In the genomic region with DNA sequence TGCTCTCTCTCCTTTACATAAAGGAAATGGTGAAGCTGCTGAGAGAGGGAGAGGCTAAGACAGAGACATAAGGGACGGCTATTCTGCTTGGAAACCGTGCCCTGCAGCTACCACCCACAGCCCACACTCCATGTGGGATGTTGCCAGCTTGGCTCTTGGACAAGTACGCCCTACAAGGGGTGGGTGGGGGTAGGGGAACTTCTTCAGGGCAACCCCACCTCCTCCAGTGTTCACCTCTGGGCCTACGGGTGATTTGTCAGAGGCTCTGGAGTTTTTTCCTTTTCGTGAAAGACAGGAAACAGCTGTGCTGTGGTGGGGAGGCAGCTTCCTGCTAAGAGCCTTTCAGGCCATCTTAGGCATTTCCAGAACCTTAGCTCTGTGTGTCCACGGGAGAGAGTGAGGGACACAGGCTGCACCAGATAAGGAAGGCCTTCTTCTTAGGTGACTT, we compare ENCODE assay signal across 9 mouse cellular contexts. TPM values are rescaled to one million over a fixed set of nuclear protein-coding genes. Genes with fewer than 3 reads are reported as not detected.
DNase-seq lines count a peak whose midpoint lies in the region; ATAC-seq lines count a peak whose summit lies in the region.
"Had no signal": no experiment of that assay in that cellular context is flagged by ENCODE, and none has a peak within 500 bp of the region (broad histone marks: within the 10 kb centered on the region; RNA-seq: fewer than 3 reads in every experiment).

No protein-coding gene starts in this region.

- H3K4me2 ChIP-seq in forebrain, embryonic 11.5 days (ENCODE audit: low read depth, low read length, severe bottlenecking), result no peak overlapping the region
- H3K4me2 ChIP-seq: limb, embryonic 13.5 days had no signal

- H3K27ac ChIP-seq in forebrain, embryonic 11.5 days (ENCODE audit: low read depth, low read length), result no peak overlapping the region
- H3K27ac ChIP-seq: limb, embryonic 13.5 days had no signal

- no peaks in the 10 kb centered on the region for H3K36me3 ChIP-seq in forebrain, embryonic 11.5 days (ENCODE audit: control insufficient read depth, insufficient read depth, low read length)
- H3K36me3 ChIP-seq: limb, embryonic 13.5 days had no signal

- H3K4me1 ChIP-seq in forebrain, embryonic 11.5 days (replicated peaks; ENCODE audit: control insufficient read depth, insufficient read depth, low read length), result no peaks in the 10 kb centered on the region

- no peak overlapping the region for H3K9ac ChIP-seq in forebrain, embryonic 11.5 days (ENCODE audit: low read length)
- H3K9ac ChIP-seq: limb, embryonic 13.5 days had no signal

- 57% methylated on average over 6 of the region's 6 CpGs for WGBS in forebrain, embryonic 11.5 days

- no peaks in the 10 kb centered on the region for H3K27me3 ChIP-seq in forebrain, embryonic 11.5 days (ENCODE audit: control insufficient read depth, insufficient read depth, low read length)
- H3K27me3 ChIP-seq: limb, embryonic 13.5 days had no signal

- peak; percentile 19 for DNase-seq in ovary, postnatal 14 days (ENCODE audit: low spot score)
- no peak for DNase-seq in ovary, adult 18-20 months (ENCODE audit: low spot score)
- peak; percentile 21 for DNase-seq in embryo, embryonic 11 days
- DNase-seq in heart, postnatal 10 days, result peak; percentile 65 to 70
- peak; percentile 29 to 33 for DNase-seq in left cerebral cortex, postnatal 36 days (ENCODE audit: low spot score in 2 of 2)
- DNase-seq in right cerebral cortex, postnatal 10 days (ENCODE audit: low spot score in 2 of 2), result peak; percentile 35 to 39
- no peak for DNase-seq in forebrain, embryonic 11.5 days (ENCODE audit: low spot score)
- DNase-seq in urinary bladder, adult 2 months (ENCODE audit: low spot score), result no peak

- H3K9me3 ChIP-seq in forebrain, embryonic 11.5 days (ENCODE audit: control insufficient read depth, low read length), result no peaks in the 10 kb centered on the region
- H3K9me3 ChIP-seq: limb, embryonic 13.5 days had no signal

- no peak for ATAC-seq in forebrain, embryonic 11.5 days (replicated peaks; ENCODE audit: low FRiP score)

- intact Hi-C loops in heart, postnatal 10 days (cut with DNase I), result no loop called here
- intact Hi-C loops in left cerebral cortex, postnatal 36 days (cut with DNase I), result loop anchor here (5.0 kb wide), 1 partner anchor 193 kb away; no protein-coding TSS in a partner anchor

- no peak overlapping the region for H3K4me3 ChIP-seq in forebrain, embryonic 11.5 days (ENCODE audit: low read depth, low read length)
- H3K4me3 ChIP-seq: limb, embryonic 13.5 days had no signal

RNA-seq across cellular contexts. Expression of a gene that starts 17.1 kb away (rescaled TPM):
- 10 to 100 TPM; 40.6 to 43.1 TPM for total RNA-seq in heart, postnatal 10 days (2021)
- 10 to 100 TPM; 48.7 to 49.5 TPM for total RNA-seq in left cerebral cortex, postnatal 36 days (2021)
- polyA plus RNA-seq in forebrain, embryonic 11.5 days (2014; fragmentation: Nextera tagmentation; extraction: Ambion mirVana), result 245 and 247 TPM in 2 replicates
- 62.2 and 65.9 TPM in 2 replicates for polyA plus RNA-seq in urinary bladder, adult 2 months (2012; rRNA removed)

RNA-seq across cellular contexts. Expression of a gene that starts 34.7 kb away (rescaled TPM):
- not detected for total RNA-seq in heart, postnatal 10 days (2021)
- 1 to 10 TPM in 1 of 2 experiments, under 1 TPM in 1; 0.84 to 1.5 TPM for total RNA-seq in left cerebral cortex, postnatal 36 days (2021)
- polyA plus RNA-seq in forebrain, embryonic 11.5 days (2014; fragmentation: Nextera tagmentation; extraction: Ambion mirVana), result 0.96 and 1.3 TPM in 2 replicates
- 0.11 and 0.27 TPM in 2 replicates for polyA plus RNA-seq in urinary bladder, adult 2 months (2012; rRNA removed)
- polyA plus RNA-seq: limb, embryonic 13.5 days had no signal

RNA-seq across cellular contexts. Expression of a gene that starts 45.1 kb away (rescaled TPM):
- total RNA-seq in heart, postnatal 10 days (2021), result 10 to 100 TPM; 14.0 to 15.0 TPM
- 10 to 100 TPM; 35.6 TPM for total RNA-seq in left cerebral cortex, postnatal 36 days (2021)
- 42.9 and 45.4 TPM in 2 replicates for polyA plus RNA-seq in forebrain, embryonic 11.5 days (2014; fragmentation: Nextera tagmentation; extraction: Ambion mirVana)
- 21.3 and 24.7 TPM in 2 replicates for polyA plus RNA-seq in urinary bladder, adult 2 months (2012; rRNA removed)

Comparison
In these comparisons a context has a peak if more than half of its experiments do, and no peak if none do; other contexts are left out.
1. DNase-seq: peak in ovary, postnatal 14 days (single experiment), embryo, embryonic 11 days (single experiment), heart, postnatal 10 days (2 of 2), left cerebral cortex, postnatal 36 days (2 of 2) and right cerebral cortex, postnatal 10 days (2 of 2); none in ovary, adult 18-20 months (single experiment), forebrain, embryonic 11.5 days (single experiment) and urinary bladder, adult 2 months (single experiment).